Comparison of ENCODE assay signal across 19 mouse cellular contexts in the genomic region with DNA sequence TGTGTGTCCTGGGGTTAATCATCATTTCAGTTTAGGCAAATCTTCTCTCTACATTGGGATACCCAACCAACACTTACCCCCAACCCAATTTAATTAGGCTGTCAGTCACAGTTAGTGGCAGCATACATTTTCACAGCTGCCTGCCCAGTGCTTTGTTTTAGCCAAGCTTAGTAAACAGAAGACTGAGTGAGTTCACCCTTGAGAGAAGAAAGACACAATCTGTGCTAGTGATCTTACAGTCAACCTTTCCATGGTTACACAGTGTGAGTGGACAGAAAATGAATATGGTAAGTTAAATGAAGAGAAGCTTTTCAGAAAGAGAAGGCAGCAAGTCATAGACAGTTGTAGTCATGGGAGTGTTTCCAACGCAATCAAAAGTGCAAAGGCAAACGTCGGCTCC.
DNase-seq lines count a peak whose midpoint lies in the region; ATAC-seq lines count a peak whose summit lies in the region.
"Had no signal": no experiment of that assay in that cellular context is flagged by ENCODE, and none has a peak within 500 bp of the region (broad histone marks: within the 10 kb centered on the region; RNA-seq: fewer than 3 reads in every experiment).

No protein-coding gene starts in this region.

- no peak overlapping the region for H3K9ac ChIP-seq in midbrain, embryonic 11.5 days (ENCODE audit: low read length)
- no peak overlapping the region for H3K9ac ChIP-seq in forebrain, embryonic 15.5 days (replicated peaks)
- no peak overlapping the region for H3K9ac ChIP-seq in hindbrain, embryonic 16.5 days (ENCODE audit: low read depth, low read length)
- H3K9ac ChIP-seq: embryonic facial prominence, embryonic 12.5 days; liver, embryonic 14.5 days; lung, embryonic 15.5 days; neural tube, embryonic 12.5 days had no signal

- no peak for DNase-seq in midbrain, embryonic 11.5 days (ENCODE audit: low spot score, missing footprints)
- no peak for DNase-seq in midbrain, embryonic 10.5 days (ENCODE audit: low spot score)
- no peak for DNase-seq in adrenal gland, postnatal 14 days
- DNase-seq in liver = no peak
- DNase-seq in T-cell, adult 2 months (ENCODE audit: low spot score) = no peak
- DNase-seq: cerebellum, adult 11-12 months; cerebellum, postnatal 25 days; kidney, adult 11 months; kidney, postnatal 4 days; lung, postnatal 36 days; thymus, adult 2 months had no signal

- no peak overlapping the region for H3K4me3 ChIP-seq in midbrain, embryonic 11.5 days (ENCODE audit: low read depth, low read length)
- H3K4me3 ChIP-seq in midbrain, embryonic 10.5 days = no peak overlapping the region
- no peak overlapping the region for H3K4me3 ChIP-seq in forebrain, embryonic 15.5 days
- no peak overlapping the region for H3K4me3 ChIP-seq in hindbrain, embryonic 16.5 days (ENCODE audit: low read length)
- H3K4me3 ChIP-seq: embryonic facial prominence, embryonic 12.5 days; lung, embryonic 15.5 days; megakaryocyte, embryonic 14.5 days; neural tube, embryonic 12.5 days had no signal

- no peaks in the 10 kb centered on the region for H3K27me3 ChIP-seq in midbrain, embryonic 11.5 days (ENCODE audit: control insufficient read depth, insufficient read depth, low read length)
- H3K27me3 ChIP-seq in midbrain, embryonic 10.5 days (ENCODE audit: low read depth, poor library complexity, severe bottlenecking) = no peaks in the 10 kb centered on the region
- no peaks in the 10 kb centered on the region for H3K27me3 ChIP-seq in forebrain, embryonic 15.5 days
- H3K27me3 ChIP-seq in hindbrain, embryonic 16.5 days (replicated peaks; ENCODE audit: control insufficient read depth, insufficient read depth, low read length) = no peaks in the 10 kb centered on the region
- H3K27me3 ChIP-seq: embryonic facial prominence, embryonic 12.5 days; lung, embryonic 15.5 days; megakaryocyte, embryonic 14.5 days; neural tube, embryonic 12.5 days had no signal

- H3K36me3 ChIP-seq in midbrain, embryonic 11.5 days (ENCODE audit: control insufficient read depth, insufficient read depth, low read length) = no peaks in the 10 kb centered on the region
- H3K36me3 ChIP-seq in midbrain, embryonic 10.5 days = no peaks in the 10 kb centered on the region
- H3K36me3 ChIP-seq in forebrain, embryonic 15.5 days = no peaks in the 10 kb centered on the region
- H3K36me3 ChIP-seq in hindbrain, embryonic 16.5 days (ENCODE audit: control insufficient read depth, insufficient read depth, low read length) = no peaks in the 10 kb centered on the region
- H3K36me3 ChIP-seq: embryonic facial prominence, embryonic 12.5 days; lung, embryonic 15.5 days; neural tube, embryonic 12.5 days had no signal

- ATAC-seq in midbrain, embryonic 11.5 days (ENCODE audit: low FRiP score) = peak; percentile 77; the same call in 1 of the 2 replicates
- peak; percentile 78 for ATAC-seq in forebrain, embryonic 15.5 days (replicated peaks)
- peak; percentile 79 for ATAC-seq in hindbrain, embryonic 16.5 days
- ATAC-seq: CD4-positive, CD25-positive, alpha-beta regulatory T cell, adult 4 months had no signal

- no peaks in the 10 kb centered on the region for H3K9me3 ChIP-seq in midbrain, embryonic 11.5 days (ENCODE audit: control insufficient read depth, low read length)
- H3K9me3 ChIP-seq in midbrain, embryonic 10.5 days (replicated peaks) = no peaks in the 10 kb centered on the region
- H3K9me3 ChIP-seq in forebrain, embryonic 15.5 days = no peaks in the 10 kb centered on the region
- no peaks in the 10 kb centered on the region for H3K9me3 ChIP-seq in hindbrain, embryonic 16.5 days (ENCODE audit: control insufficient read depth, low read length)
- H3K9me3 ChIP-seq: embryonic facial prominence, embryonic 12.5 days; lung, embryonic 15.5 days; megakaryocyte, embryonic 14.5 days; neural tube, embryonic 12.5 days had no signal

- WGBS in midbrain, embryonic 11.5 days = 73% methylated on average over 3 of the region's 3 CpGs
- 75% methylated on average over 3 of the region's 3 CpGs for WGBS in midbrain, embryonic 10.5 days
- 24% methylated on average over 3 of the region's 3 CpGs for WGBS in forebrain, embryonic 15.5 days
- WGBS in hindbrain, embryonic 16.5 days = 38% methylated on average over 3 of the region's 3 CpGs

- no peak overlapping the region for H3K4me2 ChIP-seq in midbrain, embryonic 11.5 days
- no peak overlapping the region for H3K4me2 ChIP-seq in forebrain, embryonic 15.5 days (replicated peaks)
- no peak overlapping the region for H3K4me2 ChIP-seq in hindbrain, embryonic 16.5 days (ENCODE audit: low read length)
- H3K4me2 ChIP-seq: embryonic facial prominence, embryonic 12.5 days; lung, embryonic 15.5 days; neural tube, embryonic 12.5 days had no signal

- H3K27ac ChIP-seq in midbrain, embryonic 11.5 days (ENCODE audit: low read depth, low read length) = no peak overlapping the region
- H3K27ac ChIP-seq in midbrain, embryonic 10.5 days (replicated peaks) = no peak overlapping the region
- peak overlapping the region; percentile 52; the same call in 1 of the 2 replicates for H3K27ac ChIP-seq in forebrain, embryonic 15.5 days (replicated peaks)
- H3K27ac ChIP-seq in hindbrain, embryonic 16.5 days (ENCODE audit: low read depth, low read length) = no peak overlapping the region
- H3K27ac ChIP-seq: embryonic facial prominence, embryonic 12.5 days; liver, embryonic 14.5 days; lung, embryonic 15.5 days; neural tube, embryonic 12.5 days had no signal

- H3K4me1 ChIP-seq in midbrain, embryonic 11.5 days (ENCODE audit: control insufficient read depth, insufficient read depth, low read length) = no peaks in the 10 kb centered on the region
- no peaks in the 10 kb centered on the region for H3K4me1 ChIP-seq in midbrain, embryonic 10.5 days
- H3K4me1 ChIP-seq in forebrain, embryonic 15.5 days = 0 out of 2 replicates have a peak, but pooled peaks cover 5% of the 10 kb centered on the region
- no peaks in the 10 kb centered on the region for H3K4me1 ChIP-seq in hindbrain, embryonic 16.5 days (ENCODE audit: control insufficient read depth, insufficient read depth, low read depth, low read length)
- H3K4me1 ChIP-seq: embryonic facial prominence, embryonic 12.5 days; lung, embryonic 15.5 days; megakaryocyte, embryonic 14.5 days; neural tube, embryonic 12.5 days had no signal
